Mouse (Mus musculus) c-Kit-positive CD71-positive TER-119-negative erythroid progenitor cells, embryonic 14.5 days (primary cell): ENCODE measurements at regions not wholly inside any gene's neighbourhood (a gene's known extent, or its start where the extent isn't known, plus 50 kb on each side); places are given as distances from the start of the nearest gene placed in this dataset.

Experiments used
- DNase-seq: peaks from one replicate; pipeline ENCODE4 v3.0.0-alpha.2; 2013; ENCODE audit warnings: low read depth

DNA sequence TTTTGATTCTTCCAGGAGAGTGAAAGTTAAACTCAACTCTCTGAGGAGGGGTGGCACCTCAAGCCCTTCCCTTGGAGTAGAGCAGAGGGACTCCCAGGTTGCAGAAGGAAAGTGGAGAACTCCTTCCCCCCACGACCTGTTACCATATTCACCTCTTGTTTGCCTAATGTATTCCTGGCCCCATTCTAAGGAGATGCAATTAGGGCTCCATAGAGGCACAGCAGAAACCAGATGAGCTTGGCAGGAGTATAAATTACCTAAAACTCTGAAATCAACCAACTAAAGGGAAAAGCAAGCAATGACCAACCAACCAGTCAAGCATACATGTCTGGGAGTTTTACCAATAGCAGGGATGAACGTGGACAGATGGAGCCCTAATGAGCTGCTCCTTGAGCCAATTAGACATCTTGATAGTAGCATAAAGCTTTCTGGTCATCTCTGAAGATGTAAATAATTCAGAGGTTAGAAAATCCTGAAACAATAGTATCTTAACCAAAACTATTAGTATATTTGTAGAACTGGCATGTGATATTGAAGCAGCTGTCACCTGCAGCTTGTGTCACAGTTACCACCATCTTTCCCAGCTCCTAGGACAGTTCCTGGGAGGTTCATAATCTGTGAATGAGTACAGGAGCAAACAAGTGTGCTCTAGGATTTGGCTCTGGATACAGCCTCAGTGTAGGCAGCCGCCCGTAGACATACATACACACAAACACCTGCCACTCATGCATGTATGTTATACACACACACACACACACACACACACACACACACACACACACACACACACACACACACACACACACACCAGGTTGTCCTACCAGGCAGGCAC, 145.7 kb upstream of the 4930535I16Rik start:
- no peak for DNase-seq

DNA sequence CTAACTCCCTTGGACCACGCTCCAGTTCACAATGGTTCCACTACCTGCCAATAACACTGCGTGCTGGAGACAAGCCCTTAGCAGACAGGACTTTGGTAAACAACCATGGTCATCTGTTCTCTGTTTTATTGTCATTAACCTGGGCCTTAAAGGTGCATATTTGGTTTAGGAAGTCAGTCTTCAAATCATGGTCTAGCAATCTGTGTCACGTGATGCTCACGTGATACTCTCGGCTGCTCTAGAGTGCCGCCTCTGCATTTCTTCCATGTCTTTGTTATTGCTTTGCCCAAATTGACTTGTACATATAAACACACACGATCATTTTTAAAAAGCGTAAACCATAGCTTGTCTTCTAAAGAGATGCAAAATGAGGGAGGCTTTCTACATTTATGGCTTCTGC, 139.8 kb upstream of the 4930535I16Rik start:
- DNase-seq, result no peak

DNA sequence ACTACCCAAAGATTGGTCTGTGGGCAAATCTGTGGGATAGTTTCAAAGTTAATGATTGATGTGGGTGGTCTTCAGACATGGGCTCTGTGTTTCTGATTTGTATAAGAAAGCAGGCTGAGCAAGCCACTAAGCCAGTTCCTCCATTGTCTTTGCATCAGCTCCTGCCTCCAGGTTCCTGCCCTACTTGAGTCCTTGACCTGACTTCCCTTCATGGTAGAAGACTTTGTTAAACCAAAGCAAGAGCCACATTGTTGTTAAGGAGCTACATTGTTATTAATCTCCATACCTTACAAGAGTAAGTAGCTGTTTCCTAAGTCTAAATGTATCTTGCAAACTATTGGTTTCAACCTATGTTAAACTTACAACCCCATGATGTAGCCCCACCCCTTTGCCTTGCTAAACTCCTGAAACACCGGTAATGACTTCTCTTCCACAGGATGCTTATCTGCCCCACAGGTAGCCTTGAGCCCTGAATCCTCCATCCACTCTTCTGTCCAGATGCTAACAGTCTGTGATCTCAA, 136.5 kb upstream of the 4930535I16Rik start:
- no peak for DNase-seq

DNA sequence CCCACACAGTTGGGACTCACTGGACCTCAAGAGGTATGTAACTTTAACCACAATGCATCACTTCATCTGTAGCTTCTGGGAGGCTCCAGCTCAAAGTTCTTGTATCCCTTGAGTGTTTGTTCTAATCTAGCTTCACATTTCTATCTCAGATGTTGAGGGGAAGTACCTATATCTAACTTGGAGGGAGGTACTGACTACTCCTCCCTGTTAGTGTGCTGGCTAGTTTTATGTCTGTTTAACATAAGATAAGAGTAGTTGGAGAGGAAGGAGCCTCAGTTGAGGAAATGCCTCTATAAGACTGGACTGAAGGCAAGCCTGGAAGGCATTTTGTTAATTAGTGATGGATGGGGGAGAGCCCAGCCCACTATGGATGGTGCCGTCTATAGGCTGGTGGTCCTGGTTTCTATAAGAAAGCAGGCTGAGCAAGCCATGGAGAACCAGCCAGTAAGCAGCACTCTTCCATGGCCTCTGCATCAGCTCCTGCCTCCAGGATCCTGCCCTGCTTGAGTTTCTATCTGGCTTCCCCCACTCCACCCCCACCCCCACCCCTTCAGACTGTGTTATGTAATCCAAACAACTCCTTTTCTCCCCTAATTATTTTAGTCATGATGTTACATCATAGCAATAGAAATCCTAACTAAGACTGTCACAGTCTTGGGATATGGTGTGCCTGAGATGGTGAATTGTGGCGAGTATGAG, 135.7 kb upstream of the 4930535I16Rik start:
- DNase-seq, result no peak

DNA sequence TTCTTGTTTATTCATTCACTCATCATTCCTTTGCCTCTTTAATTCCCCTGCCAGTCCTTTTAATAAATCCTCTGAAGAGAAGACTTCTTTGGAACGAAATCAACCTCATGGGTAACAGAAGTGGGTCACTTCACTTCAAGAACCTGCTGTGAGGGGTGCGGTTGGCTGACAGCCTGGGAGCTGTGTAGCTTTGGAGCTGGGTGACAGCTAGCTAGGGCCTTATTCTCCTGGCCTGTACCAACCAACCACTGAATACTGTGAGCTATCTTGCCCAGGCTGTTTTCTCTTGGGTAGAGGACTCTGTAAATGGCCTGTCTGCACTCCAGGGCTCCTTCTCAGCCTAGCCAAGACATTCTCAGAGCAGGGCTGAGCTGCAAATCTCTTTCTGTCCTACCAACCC, 134.6 kb upstream of the 4930535I16Rik start:
- DNase-seq, result no peak

DNA sequence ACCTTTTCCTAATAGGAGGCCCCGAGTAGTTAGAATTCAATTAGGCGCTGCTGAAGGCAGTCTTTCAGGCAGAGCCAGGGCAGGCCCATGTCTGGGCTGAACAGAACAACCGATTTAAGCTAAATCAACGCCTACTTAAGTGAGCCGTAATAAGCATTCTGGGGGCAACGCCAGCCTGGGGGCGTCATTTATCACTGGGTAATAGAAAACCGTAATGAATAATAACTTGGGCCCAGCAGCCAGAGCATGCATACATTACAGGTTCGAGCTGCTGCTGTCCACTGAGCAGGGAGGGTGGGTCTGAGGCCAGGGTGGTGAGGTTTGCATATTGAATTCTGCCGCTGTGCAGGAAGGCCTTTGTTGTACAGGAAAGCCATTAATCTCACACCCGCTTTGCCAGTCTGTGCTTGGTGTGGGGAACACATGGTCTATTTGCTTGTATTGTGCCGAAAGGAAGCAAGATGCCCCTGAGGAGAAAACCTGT, 130.6 kb upstream of the 4930535I16Rik start:
- no peak for DNase-seq

DNA sequence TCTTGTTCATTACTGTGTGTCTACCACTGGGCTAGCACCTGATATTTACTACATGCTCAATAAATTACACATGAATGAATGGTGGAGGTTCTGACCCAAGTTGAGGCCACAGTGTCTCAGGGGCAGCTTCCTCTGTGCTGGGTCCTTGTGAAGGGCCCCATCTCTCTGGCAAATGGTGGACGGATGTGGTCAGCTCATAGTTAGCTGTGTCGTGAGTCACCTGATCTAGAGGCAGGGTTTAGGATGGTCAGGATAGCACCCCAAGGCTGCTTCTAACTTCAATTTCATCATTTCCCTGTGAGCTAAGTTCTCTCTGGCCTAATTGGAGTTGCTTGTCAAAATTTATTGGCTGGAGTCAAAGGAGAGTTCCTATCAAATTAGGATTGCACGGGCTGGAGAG, 130.1 kb upstream of the 4930535I16Rik start:
- no peak for DNase-seq

DNA sequence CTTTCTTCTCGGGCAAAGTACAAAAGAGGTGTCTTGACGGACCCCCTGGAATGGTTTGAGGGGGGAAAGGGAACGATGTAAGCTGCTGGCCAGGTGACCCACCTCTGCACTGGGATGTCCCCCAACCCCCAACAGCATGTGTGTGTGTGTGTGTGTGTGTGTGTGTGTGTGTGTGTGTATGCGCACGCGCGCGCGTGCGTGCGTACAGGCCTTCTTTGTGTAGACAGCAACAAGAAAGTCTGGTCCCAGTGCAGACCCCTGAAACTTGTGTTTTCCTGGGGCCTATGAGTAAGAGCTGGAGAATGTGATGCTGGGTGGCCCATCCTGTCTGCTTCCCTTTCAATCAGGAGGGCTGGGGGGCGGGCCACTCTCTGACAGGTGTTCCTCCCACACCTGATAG, 118.7 kb upstream of the 4930535I16Rik start:
- no peak for DNase-seq

DNA sequence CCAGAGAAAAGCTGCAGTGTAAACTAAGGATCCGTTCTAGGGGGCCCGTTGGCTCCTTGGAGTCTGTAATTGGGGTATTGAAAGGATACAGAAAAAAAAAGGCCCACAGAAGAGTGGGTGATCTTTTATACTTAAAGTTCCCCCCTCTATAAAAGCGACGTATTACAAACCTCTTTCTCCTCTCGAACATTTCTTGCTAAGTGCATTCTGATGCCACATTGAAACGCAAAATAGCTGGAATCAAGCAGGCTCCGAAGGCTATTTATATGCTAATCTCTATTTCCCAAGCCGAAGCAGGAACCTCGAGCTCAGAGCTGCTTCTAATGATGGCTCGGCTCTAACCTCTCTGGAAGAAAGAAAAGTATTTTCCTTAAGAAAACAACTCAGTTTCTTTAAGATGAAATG, 117.8 kb upstream of the 4930535I16Rik start:
- no peak for DNase-seq

DNA sequence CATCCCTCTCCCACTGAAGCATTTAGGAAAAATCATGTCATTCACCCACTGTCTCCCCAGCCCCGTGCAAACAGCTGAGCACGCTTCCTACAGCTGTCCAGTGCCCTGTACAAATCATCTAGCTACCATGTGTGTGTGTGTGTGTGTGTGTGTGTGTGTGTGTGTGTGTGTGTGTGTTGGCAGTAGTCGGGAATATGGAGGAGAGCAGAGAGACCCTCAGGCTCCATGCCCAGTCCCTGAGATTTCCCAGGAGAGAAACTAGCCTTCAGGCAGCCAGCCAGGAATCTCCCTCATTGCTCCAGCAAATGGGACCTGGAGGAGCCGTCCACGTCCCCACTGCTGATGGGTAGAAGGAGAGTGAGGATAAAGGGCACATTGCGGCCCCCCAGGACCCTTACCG, 117.4 kb upstream of the 4930535I16Rik start:
- DNase-seq, result no peak

DNA sequence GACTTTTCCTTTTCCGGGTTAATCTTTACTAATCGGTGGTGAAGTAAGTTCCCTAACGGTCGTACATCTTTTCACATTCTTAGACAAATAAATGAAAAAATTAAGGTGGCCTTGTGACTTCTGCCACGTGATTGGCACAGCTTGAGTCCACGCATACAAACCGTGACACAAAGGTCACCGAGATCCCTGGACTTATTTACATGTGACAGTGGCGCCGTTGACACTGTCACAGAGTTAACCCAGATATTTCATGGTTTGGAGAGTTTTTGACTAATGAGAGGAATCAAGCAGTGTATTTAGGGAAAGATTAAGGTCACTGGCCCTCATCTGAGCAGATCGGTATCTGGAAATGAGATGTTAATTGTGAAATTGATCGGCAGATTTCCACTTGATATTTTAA, 110.2 kb upstream of the 4930535I16Rik start:
- DNase-seq, result no peak

DNA sequence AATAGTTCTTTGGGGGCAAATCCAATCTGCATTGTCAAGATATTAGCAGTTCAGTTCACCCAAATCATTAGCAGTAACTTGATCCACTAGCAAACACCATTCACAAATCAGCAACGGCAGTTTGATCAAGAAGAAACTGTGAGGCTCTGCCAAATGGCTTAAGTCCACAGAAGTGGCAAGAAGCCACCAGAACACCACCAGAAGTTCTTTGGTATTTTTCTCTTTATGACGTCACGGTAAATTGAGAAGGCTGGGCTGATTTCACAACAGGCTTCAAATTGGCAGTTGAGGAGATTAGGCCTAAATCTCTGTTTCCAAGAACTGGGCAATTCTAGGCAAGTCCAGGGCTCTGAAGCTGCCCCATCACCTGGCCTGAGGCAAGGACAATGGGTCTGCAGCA, 98.6 kb upstream of the 4930535I16Rik start:
- no peak for DNase-seq

DNA sequence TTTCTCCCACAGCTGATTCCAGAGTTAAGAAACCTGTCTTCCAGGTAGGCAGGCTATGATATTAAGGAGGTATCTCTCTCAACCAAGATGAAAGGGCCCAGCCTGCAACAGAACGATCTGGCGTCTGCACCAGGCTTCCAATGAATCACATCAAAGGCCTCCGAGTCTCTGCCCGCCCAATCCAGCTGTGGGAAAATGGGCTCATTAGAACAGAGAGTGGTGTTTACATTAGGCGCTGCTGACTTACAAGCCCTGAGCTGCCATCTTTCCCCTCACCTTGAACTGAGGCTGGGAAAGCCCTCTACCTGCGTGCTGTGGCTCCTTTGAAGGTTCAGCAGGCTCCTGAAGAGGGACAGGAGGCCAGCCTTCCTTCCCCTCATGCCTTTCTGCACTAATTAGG, 97.5 kb upstream of the 4930535I16Rik start:
- no peak for DNase-seq

DNA sequence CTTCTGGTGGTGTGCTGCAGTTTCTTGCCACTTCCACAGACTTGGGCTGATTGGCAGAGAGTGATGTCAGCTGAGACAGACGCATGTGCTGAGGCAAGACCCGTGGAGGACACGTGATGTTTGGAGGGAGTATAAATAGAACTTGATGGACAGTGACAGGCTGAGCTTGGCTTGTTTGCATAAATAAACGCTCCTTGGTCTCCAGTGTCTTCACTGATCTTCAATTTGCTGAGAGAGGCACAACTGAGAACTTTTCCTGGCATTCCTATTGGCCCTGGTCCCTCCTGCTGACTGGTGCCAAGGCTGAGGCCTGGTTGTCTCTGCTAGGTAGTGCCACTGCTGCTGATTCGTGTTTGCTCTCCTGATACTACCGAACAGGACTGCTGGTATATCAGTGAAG, 94.6 kb upstream of the 4930535I16Rik start:
- DNase-seq, result no peak

DNA sequence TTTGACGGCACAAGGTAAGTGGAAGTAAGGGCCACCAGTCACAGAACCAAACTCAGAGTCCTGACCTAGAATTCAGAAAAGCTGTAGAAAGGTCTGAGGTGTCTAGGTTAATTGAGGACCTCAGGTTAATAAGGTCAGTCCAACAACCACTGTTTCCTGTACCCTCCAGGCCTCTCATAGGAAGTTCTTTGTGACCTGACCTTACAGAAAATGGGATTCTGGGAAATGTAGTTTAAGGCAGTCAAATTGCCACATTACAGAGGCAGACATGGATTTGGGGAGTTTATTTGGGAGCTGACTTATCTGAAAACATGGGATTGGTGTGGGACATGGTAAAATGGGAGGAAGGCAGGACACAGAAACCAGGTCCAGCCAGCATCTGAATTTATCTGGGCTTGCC, 90.9 kb upstream of the 4930535I16Rik start:
- no peak for DNase-seq

DNA sequence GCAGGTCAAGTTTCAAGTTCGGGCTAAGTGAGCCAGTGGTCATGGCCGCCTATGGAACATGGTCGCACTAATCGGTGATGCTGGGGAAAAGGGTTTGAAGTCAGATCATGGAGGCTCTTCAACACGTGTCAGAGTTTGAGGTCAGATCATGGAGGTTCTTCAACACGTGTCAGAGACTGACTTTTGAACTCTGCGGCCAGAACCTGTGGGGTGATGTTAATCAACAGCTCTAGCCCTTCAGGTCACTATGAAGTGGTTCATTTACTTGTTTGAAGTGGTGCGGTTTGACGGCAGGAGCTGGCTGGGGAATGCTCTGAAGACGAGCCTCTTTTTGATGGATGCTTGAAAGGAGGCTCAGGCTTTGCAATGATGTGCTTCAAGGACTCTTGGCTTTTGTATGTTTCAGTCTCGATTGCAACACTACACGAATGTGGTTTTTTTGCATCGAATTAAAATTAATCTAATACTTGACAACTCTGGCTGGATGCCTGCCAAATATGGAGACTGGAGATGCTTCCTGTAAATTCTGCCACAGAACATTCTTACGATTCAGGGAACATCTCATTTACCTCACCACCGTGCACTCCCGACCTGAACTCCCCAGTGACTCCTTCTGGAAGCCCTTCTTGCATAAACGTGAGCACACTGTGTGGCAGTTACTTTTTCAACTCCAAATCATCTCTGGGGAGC, 87.9 kb upstream of the 4930535I16Rik start:
- no peak for DNase-seq

DNA sequence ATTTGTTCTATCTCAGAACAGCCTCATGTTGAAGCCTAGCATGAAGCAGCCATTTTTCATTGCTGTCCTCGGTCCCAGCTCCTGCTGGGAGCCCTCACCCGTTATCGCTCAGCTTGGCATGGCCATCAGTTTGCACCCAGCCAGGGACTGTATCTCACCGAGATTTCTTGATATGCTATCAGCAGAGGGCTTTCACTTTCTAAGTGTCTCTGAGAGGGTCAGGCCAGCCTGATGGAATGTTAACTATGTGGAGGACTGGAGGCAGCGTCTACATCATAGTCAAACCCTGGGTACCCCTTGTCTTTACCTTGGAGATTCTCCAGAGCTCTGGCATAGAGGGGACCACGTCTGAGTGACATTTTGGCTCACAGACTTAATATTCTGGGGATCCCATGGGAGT, 84.9 kb upstream of the 4930535I16Rik start:
- no peak for DNase-seq

DNA sequence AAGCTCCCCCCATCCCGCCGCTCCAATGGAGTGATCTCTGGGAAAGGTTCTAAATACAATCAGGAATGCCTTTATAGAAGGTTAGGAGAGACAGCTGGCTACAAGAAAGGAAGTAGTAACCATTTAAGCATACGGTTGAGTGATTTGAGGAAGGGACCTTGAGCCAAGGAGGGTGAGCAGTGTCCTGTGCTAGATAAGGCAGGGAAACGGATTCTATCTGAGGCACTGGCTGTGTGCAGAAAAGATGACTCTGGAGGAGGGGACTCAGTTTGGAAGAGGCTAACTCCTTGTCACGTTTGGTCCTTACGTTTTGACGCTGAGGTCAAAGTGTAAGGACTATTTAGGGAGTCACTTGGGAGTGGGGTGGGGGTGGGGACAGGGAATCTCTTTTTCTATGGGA, 84.3 kb upstream of the 4930535I16Rik start:
- DNase-seq, result no peak

DNA sequence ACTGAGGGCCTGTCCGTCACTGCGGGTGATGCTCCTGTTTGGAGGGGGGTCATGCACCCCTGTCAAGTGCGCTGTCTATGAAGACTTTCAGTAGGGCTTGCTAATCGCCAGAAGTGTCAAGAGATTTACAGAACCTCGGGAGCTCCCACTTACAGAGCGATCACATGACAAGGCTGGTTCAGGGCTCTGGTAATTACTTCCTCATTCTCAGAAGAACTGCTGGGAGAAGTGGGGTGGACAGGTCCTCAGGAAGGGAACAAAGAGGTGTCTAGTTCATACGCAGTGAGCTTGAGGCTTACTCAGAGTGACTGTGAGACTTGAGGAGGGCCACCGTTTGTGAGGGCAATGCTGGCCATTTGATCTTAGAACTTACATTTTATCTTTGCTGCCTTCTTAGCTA, 78.0 kb upstream of the 4930535I16Rik start:
- no peak for DNase-seq

DNA sequence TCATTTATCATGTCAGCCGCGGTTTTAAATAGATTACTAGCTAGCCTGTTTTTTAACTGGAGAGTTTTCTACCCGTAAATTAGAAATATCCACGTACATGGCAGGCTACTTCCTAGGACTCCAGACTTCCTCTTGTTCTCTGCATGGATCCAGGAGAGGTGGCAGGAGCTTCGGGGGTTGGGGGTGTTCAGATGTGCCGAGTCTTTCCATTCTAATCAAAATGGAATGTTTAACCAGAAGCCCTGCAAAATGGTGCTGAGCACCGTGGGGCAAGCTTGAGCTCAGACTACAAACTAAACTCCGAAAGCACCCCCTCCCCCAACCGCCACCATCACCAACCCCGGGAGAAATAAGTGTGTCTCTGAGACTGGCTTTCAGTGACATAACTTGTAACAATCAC, 73.4 kb upstream of the 4930535I16Rik start:
- DNase-seq, result no peak

DNA sequence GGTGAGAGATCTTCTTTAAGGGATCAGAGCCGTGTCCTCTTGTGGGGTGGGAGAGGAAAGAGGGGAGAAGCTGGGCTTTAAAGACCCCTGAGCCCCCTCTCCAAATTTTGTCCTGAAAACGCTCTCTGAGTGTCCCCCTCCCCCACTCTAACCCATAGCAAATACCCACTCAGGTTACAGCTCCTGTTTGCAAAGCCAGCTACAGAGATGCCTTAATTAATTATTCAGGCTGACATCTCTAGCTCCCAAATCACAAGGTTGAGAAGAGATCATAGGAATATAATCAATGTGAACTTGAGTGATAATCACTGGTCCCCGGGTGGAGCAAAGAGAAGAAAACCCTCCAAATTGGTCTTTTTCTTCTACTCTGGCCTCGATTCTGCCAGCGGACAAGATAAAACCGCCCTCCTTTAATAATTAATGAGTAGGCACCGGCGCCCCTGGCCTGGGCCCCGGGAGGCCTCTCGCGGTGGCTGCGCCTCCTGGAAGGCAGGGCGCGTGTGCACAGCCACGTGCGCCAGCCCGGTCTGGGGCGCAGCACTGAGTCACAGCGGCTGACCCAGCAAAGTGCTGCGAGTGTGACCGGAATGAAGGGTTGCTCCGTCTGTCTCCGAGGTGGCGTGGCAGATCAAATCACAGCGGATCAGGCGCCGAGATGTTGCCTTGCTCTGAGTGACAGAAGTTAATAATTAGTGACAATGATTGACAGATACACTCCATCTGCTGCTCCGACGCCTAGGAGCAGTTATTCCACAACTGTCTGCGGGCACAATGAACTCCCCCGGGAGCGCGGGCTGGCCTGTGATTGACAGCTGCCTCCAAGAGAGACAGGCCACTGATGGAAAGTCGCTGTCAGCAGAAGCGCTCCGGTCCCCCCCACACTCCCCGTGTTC, 72.7 kb upstream of the 4930535I16Rik start:
- DNase-seq, result no peak
